Mouse (Mus musculus) kidney, embryonic 16.5 days (tissue): ENCODE measurements around the gene Syne3. TPM values are rescaled to one million over a fixed set of nuclear protein-coding genes. Genes with fewer than 3 reads are reported as not detected.

Experiments
- ATAC-seq: fragments of 200-750 bp; cut with Nextera tagmentation; 2 replicates; pipeline ENCODE4 v1.8.0; 2017; ENCODE audit warnings: moderate TSS enrichment; ENCODE audit not compliant: low FRiP score, low TSS enrichment
- H3K27ac ChIP-seq: fragments of 300-500 bp; sonication (generic); 2 replicates; pipeline ENCODE4 v1.5.1; 2014; ENCODE audit warnings: low read length
- H3K27me3 ChIP-seq: fragments of 300-500 bp; sonication (generic); 2 replicates; pipeline ENCODE4 v1.6.1; 2014; ENCODE audit warnings: low read length, control low read depth, mixed read lengths; ENCODE audit not compliant: insufficient read depth
- H3K36me3 ChIP-seq: fragments of 300-500 bp; sonication (generic); 2 replicates; pipeline ENCODE4 v1.6.1; 2014; ENCODE audit warnings: low read length, control low read depth, mixed read lengths; ENCODE audit not compliant: insufficient read depth
- H3K4me1 ChIP-seq: fragments of 300-500 bp; sonication (generic); 2 replicates; pipeline ENCODE4 v1.6.1; 2014; ENCODE audit warnings: low read length, control low read depth, mixed read lengths; ENCODE audit not compliant: insufficient read depth
- H3K4me2 ChIP-seq: fragments of 300-500 bp; sonication (generic); replicated peaks from 2 replicates; pipeline ENCODE4 v1.6.1; 2014; ENCODE audit warnings: low read depth, low read length
- H3K4me3 ChIP-seq: fragments of 300-500 bp; sonication (generic); 2 replicates; pipeline ENCODE4 v1.5.1; 2014; ENCODE audit warnings: mild to moderate bottlenecking, low read length
- H3K9ac ChIP-seq: fragments of 300-500 bp; sonication (generic); replicated peaks from 2 replicates; pipeline ENCODE4 v1.6.1; 2014; ENCODE audit warnings: low read length
- H3K9me3 ChIP-seq: fragments of 300-500 bp; sonication (generic); 2 replicates; pipeline ENCODE4 v1.6.1; 2016; ENCODE audit warnings: low read length, control low read depth
- whole genome bisulfite sequencing: fragments of 180-500 bp; shearing (Covaris S2); extraction: QIAGEN DNeasy Blood & Tissue Kit; methylation state at CpG from one replicate; pipeline ENCODE4 v1.1.7; 2014; 5-methylcytosine and 5-hydroxymethylcytosine counted together
- polyA plus RNA-seq: library from polyadenylated mRNA; unstranded; fragments of >200 nt; fragmentation: Nextera tagmentation; extraction: Ambion mirVana; gene quantifications from 2 replicates; pipeline ENCODE4 v1.2.1, GENCODE M21; 2015

Syne3 gene
- 0.51 and 1.1 TPM in 2 replicates for polyA plus RNA-seq

- no peaks in the 10 kb centered on the region for H3K36me3 ChIP-seq
- peak within 1 kb of the TSS; percentile 92 for H3K4me2 ChIP-seq
- H3K4me3 ChIP-seq: peak within 1 kb of the TSS; percentile 71
- WGBS: under 1% methylated on average over 64 of the region's 66 CpGs
- no peaks in the 10 kb centered on the region for H3K9me3 ChIP-seq
- H3K27ac ChIP-seq: no peak within 1 kb of the TSS; the same call in 1 of the 2 replicates
- peaks cover 22% of the 10 kb centered on the region for H3K4me1 ChIP-seq
- peak within 1 kb of the TSS; percentile 68 for H3K9ac ChIP-seq
- peaks cover 21% of the 10 kb centered on the region for H3K27me3 ChIP-seq
- peak; percentile 80 for ATAC-seq
These were observed at the start of gene Syne3 for GRCm38 (mm10) chr12:105009370-105010212. Gene Syne3, minus strand, starts transcription at chr12:105009809.

GRCm38 (mm10) chr12:105055308-105055707, 45.7 kb upstream of the Syne3 start:
- Histone ChIP-seq H3K27me3 (no peaks in the 10 kb centered on the region), H3K4me1 (no peaks in the 10 kb centered on the region), H3K9ac (no peak overlapping the region), H3K4me3 (no peak overlapping the region), H3K36me3 (no peaks in the 10 kb centered on the region), H3K4me2 (no peak overlapping the region), H3K27ac (no peak overlapping the region), H3K9me3 (no peaks in the 10 kb centered on the region)
- no peak; the same call in 1 of the 2 replicates for ATAC-seq
- 89% methylated on average over 6 of the region's 6 CpGs for WGBS

GRCm38 (mm10) chr12:105054041-105054440, 44.4 kb upstream of the Syne3 start:
- WGBS: 94% methylated on average over 15 of the region's 15 CpGs
- Histone ChIP-seq H3K4me3 (no peak overlapping the region), H3K4me1 (no peaks in the 10 kb centered on the region), H3K27ac (no peak overlapping the region), H3K4me2 (no peak overlapping the region), H3K36me3 (no peaks in the 10 kb centered on the region), H3K9me3 (no peaks in the 10 kb centered on the region), H3K9ac (no peak overlapping the region), H3K27me3 (no peaks in the 10 kb centered on the region)
- no peak for ATAC-seq

GRCm38 (mm10) chr12:105050898-105051297, 41.3 kb upstream of the Syne3 start:
- Histone ChIP-seq H3K27me3 (no peaks in the 10 kb centered on the region), H3K36me3 (no peaks in the 10 kb centered on the region), H3K4me3 (no peak overlapping the region), H3K27ac (no peak overlapping the region), H3K4me2 (no peak overlapping the region), H3K9ac (no peak overlapping the region), H3K4me1 (no peaks in the 10 kb centered on the region), H3K9me3 (0 out of 2 replicates have a peak, but pooled peaks cover 11% of the 10 kb centered on the region)
- 9% methylated on average over 4 of the region's 4 CpGs for WGBS
- no peak for ATAC-seq

GRCm38 (mm10) chr12:105049813-105050212, 40.2 kb upstream of the Syne3 start:
- no peak for ATAC-seq
- 77% methylated on average over 12 of the region's 12 CpGs for WGBS
- H3K4me3 ChIP-seq: no peak overlapping the region
- 0 out of 2 replicates have a peak, but pooled peaks cover 11% of the 10 kb centered on the region for H3K9me3 ChIP-seq
- no peak overlapping the region for H3K27ac ChIP-seq
- no peak overlapping the region for H3K9ac ChIP-seq
- H3K4me2 ChIP-seq: no peak overlapping the region
- H3K27me3 ChIP-seq: no peaks in the 10 kb centered on the region
- H3K4me1 ChIP-seq: no peaks in the 10 kb centered on the region
- H3K36me3 ChIP-seq: no peaks in the 10 kb centered on the region

- WGBS: 75% methylated on average over 17 of the region's 17 CpGs
- no peak overlapping the region for H3K27ac ChIP-seq
- no peak overlapping the region for H3K9ac ChIP-seq
- no peak overlapping the region for H3K4me3 ChIP-seq
- H3K4me1 ChIP-seq: no peaks in the 10 kb centered on the region
- no peaks in the 10 kb centered on the region for H3K27me3 ChIP-seq
- ATAC-seq: no peak
- no peaks in the 10 kb centered on the region for H3K36me3 ChIP-seq
- H3K9me3 ChIP-seq: 0 out of 2 replicates have a peak, but pooled peaks cover 11% of the 10 kb centered on the region
- H3K4me2 ChIP-seq: no peak overlapping the region
These were observed 38.8 kb upstream of the Syne3 start for GRCm38 (mm10) chr12:105048301-105048863.

- H3K4me3 ChIP-seq: no peak overlapping the region
- no peak overlapping the region for H3K27ac ChIP-seq
- ATAC-seq: peak; percentile 54; the same call in 1 of the 2 replicates
- peaks cover 29% of the 10 kb centered on the region for H3K36me3 ChIP-seq
- H3K4me2 ChIP-seq: no peak overlapping the region
- no peaks in the 10 kb centered on the region for H3K27me3 ChIP-seq
- H3K9ac ChIP-seq: no peak overlapping the region
- 0 out of 2 replicates have a peak, but pooled peaks cover 11% of the 10 kb centered on the region for H3K9me3 ChIP-seq
- 75% methylated on average over 9 of the region's 9 CpGs for WGBS
- H3K4me1 ChIP-seq: peaks cover 6% of the 10 kb centered on the region
These were observed 35.2 kb upstream of the Syne3 start for GRCm38 (mm10) chr12:105044775-105045174.

GRCm38 (mm10) chr12:105043081-105043480, 33.5 kb upstream of the Syne3 start:
- Histone ChIP-seq H3K9me3 (0 out of 2 replicates have a peak, but pooled peaks cover 11% of the 10 kb centered on the region), H3K4me3 (no peak overlapping the region), H3K4me1 (peaks cover 15% of the 10 kb centered on the region), H3K9ac (no peak overlapping the region), H3K4me2 (no peak overlapping the region), H3K27ac (no peak overlapping the region), H3K27me3 (no peaks in the 10 kb centered on the region), H3K36me3 (peaks cover 29% of the 10 kb centered on the region)
- 86% methylated on average over 5 of the region's 5 CpGs for WGBS
- no peak for ATAC-seq

GRCm38 (mm10) chr12:105040950-105041349, 31.3 kb upstream of the Syne3 start:
- no peak overlapping the region for H3K27ac ChIP-seq
- no peak for ATAC-seq
- no peak overlapping the region for H3K4me3 ChIP-seq
- no peak overlapping the region for H3K9ac ChIP-seq
- no peaks in the 10 kb centered on the region for H3K27me3 ChIP-seq
- H3K36me3 ChIP-seq: peaks cover 29% of the 10 kb centered on the region
- H3K9me3 ChIP-seq: 0 out of 2 replicates have a peak, but pooled peaks cover under 1% of the 10 kb centered on the region
- H3K4me1 ChIP-seq: peaks cover 15% of the 10 kb centered on the region
- no peak overlapping the region for H3K4me2 ChIP-seq
- WGBS: 94% methylated on average over 7 of the region's 7 CpGs
